Mouse (Mus musculus) liver, postnatal 0 days (tissue): ENCODE measurements around the gene Atf7. TPM values are rescaled to one million over a fixed set of nuclear protein-coding genes. Genes with fewer than 3 reads are reported as not detected.

Experiments
- ATAC-seq: fragments of 200-750 bp; cut with Nextera tagmentation; 2 replicates; pipeline ENCODE4 v1.8.0; 2017; ENCODE audit warnings: mild to moderate bottlenecking, moderate library complexity
- DNase-seq: peaks from one replicate; pipeline ENCODE4 v3.0.0-alpha.2; 2016
- H3K27ac ChIP-seq: fragments of 300-500 bp; sonication (generic); 2 replicates; pipeline ENCODE4 v1.5.1; 2014; ENCODE audit warnings: antibody characterized with exemption, moderate library complexity, mild to moderate bottlenecking, low read depth
- H3K27me3 ChIP-seq: fragments of 300-500 bp; sonication (generic); 2 replicates; pipeline ENCODE4 v1.6.1; 2014; ENCODE audit warnings: low read length, control low read depth, mixed read lengths; ENCODE audit not compliant: insufficient read depth
- H3K36me3 ChIP-seq: fragments of 300-500 bp; sonication (generic); replicated peaks from 2 replicates; pipeline ENCODE4 v1.6.1; 2014; ENCODE audit warnings: mild to moderate bottlenecking, control low read depth, low read length, moderate library complexity, mixed read lengths; ENCODE audit not compliant: insufficient read depth
- H3K4me1 ChIP-seq: fragments of 300-500 bp; sonication (generic); 2 replicates; pipeline ENCODE4 v1.6.1; 2014; ENCODE audit warnings: antibody characterized with exemption, mild to moderate bottlenecking, control low read depth; ENCODE audit not compliant: insufficient read depth
- H3K4me2 ChIP-seq: fragments of 300-500 bp; sonication (generic); 2 replicates; pipeline ENCODE4 v1.6.1; 2014; ENCODE audit warnings: low read depth, mild to moderate bottlenecking, low read length, moderate library complexity, mixed read lengths
- H3K4me3 ChIP-seq: fragments of 300-500 bp; sonication (generic); 2 replicates; pipeline ENCODE4 v1.5.1; 2014; ENCODE audit warnings: low read depth, low read length
- H3K9ac ChIP-seq: fragments of 300-500 bp; sonication (generic); replicated peaks from 2 replicates; pipeline ENCODE4 v1.6.1; 2014; ENCODE audit warnings: mild to moderate bottlenecking, moderate library complexity
- H3K9me3 ChIP-seq: fragments of 300-500 bp; sonication (generic); 2 replicates; pipeline ENCODE4 v1.6.1; 2016; ENCODE audit warnings: mild to moderate bottlenecking, control low read depth, low read length, mixed read lengths
- CTCF ChIP-seq: sonication (generic); IDR thresholded peaks from 2 replicates; pipeline ENCODE4 v1.5.1; 2016; ENCODE audit warnings: antibody characterized with exemption, low read depth
- EP300 ChIP-seq: IDR thresholded peaks from 2 replicates; pipeline ENCODE4 v1.6.1; 2016; ENCODE audit warnings: antibody characterized with exemption, low read depth, mild to moderate bottlenecking
- WGBS: fragments of 180-500 bp; shearing (Covaris S2); extraction: QIAGEN DNeasy Blood & Tissue Kit; methylation state at CpG from one replicate; pipeline ENCODE4 v1.1.7; 2014; ENCODE audit not compliant: insufficient replicate concordance; 5-methylcytosine and 5-hydroxymethylcytosine counted together
- polyA plus RNA-seq: library from polyadenylated mRNA; unstranded; fragments of >200 nt; fragmentation: Nextera tagmentation; extraction: Ambion mirVana; gene quantifications from 2 replicates; pipeline ENCODE4 v1.2.1, GENCODE M21; 2015

Atf7 gene
- polyA plus RNA-seq, 1 experiment from 2014 or later, result 8.1 TPM

- Histone ChIP-seq H3K4me3 (no peak overlapping the region), H3K27me3 (0 out of 2 replicates have a peak, but pooled peaks cover 5% of the 10 kb centered on the region), H3K4me2 (peak overlapping the region; percentile 97; the same call in 1 of the 2 replicates), H3K9me3 (no peaks in the 10 kb centered on the region), H3K36me3 (no peaks in the 10 kb centered on the region), H3K9ac (0 out of 2 replicates have a peak overlapping the region, but pooled peaks have one; percentile 58), H3K27ac (no peak overlapping the region), H3K4me1 (peaks cover 15% of the 10 kb centered on the region)
- ATAC-seq (no peak), DNase-seq (no peak)
- TF ChIP-seq CTCF, result no peak
- no peak for TF ChIP-seq EP300
- 40% methylated on average over 6 of the region's 6 CpGs for whole genome bisulfite sequencing
Observed at GRCm38 (mm10) chr15:102511285-102511833, 113.9 kb downstream of the Atf7 start.

DNA sequence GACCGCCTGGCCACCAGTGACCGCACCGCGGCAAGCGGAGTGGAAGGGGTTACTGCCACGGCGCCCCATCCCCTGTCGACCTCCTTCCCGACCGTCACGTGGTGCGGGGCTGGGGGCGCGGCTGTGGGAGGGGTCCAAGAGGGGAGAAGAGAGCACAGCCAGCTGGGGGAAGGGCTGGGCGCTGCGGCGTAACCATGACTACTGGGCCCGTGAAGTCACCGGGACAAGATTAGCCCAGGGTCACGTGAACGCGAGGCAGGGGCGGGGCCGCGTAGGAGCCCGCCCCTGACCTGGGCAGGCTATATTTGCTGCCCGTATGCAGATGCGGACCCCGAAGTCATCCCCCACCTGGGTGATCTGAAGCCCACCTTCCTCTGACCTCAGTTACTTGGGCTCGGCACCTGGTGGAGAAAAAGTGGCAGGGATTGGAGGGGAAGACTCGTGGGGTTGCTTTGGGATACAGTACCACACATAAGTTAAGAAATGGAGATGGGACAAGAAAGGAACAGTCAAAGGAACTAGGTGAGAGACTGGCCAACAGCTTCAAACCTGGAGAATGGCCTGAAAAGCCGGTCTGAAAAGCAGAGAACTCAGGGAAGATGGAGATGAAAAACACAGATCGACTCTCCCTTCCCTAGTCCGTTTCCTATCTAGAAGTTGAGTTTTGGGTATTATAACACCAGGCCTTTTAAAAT, 114.5 kb downstream of the Atf7 start:
- H3K9me3 ChIP-seq, result no peaks in the 10 kb centered on the region
- DNase-seq (peak; percentile 85), ATAC-seq (peak; percentile 92)
- H3K9ac ChIP-seq, result peak overlapping the region; percentile 58
- TF ChIP-seq EP300 (no peak), CTCF (no peak)
- no peaks in the 10 kb centered on the region for H3K27me3 ChIP-seq
- no peaks in the 10 kb centered on the region for H3K36me3 ChIP-seq
- H3K27ac ChIP-seq, result no peak overlapping the region
- peak overlapping the region; percentile 64 for H3K4me3 ChIP-seq
- H3K4me1 ChIP-seq, result peaks cover 10% of the 10 kb centered on the region
- 5% methylated on average over 32 of the region's 34 CpGs for WGBS
- peak overlapping the region; percentile 97 for H3K4me2 ChIP-seq

GRCm38 (mm10) chr15:102510110-102510509, 115.2 kb downstream of the Atf7 start:
- H3K9ac ChIP-seq, result peak overlapping the region; percentile 58
- H3K4me1 ChIP-seq, result peaks cover 10% of the 10 kb centered on the region
- H3K9me3 ChIP-seq, result no peaks in the 10 kb centered on the region
- H3K36me3 ChIP-seq, result no peaks in the 10 kb centered on the region
- DNase-seq (no peak), ATAC-seq (peak; percentile 33)
- WGBS, result 14% methylated on average over 9 of the region's 9 CpGs
- no peak overlapping the region for H3K27ac ChIP-seq
- H3K4me3 ChIP-seq, result peak overlapping the region; percentile 64
- peak overlapping the region; percentile 97 for H3K4me2 ChIP-seq
- TF ChIP-seq EP300 (no peak), CTCF (no peak)
- H3K27me3 ChIP-seq, result no peaks in the 10 kb centered on the region

GRCm38 (mm10) chr15:102508336-102508735, 116.9 kb downstream of the Atf7 start:
- no peak overlapping the region for H3K27ac ChIP-seq
- H3K9ac ChIP-seq, result no peak overlapping the region
- H3K4me1 ChIP-seq, result peaks cover 10% of the 10 kb centered on the region
- ATAC-seq (no peak), DNase-seq (no peak)
- no peaks in the 10 kb centered on the region for H3K27me3 ChIP-seq
- H3K4me2 ChIP-seq, result no peak overlapping the region
- H3K36me3 ChIP-seq, result peaks cover 13% of the 10 kb centered on the region
- TF ChIP-seq CTCF (no peak), EP300 (no peak)
- H3K9me3 ChIP-seq, result no peaks in the 10 kb centered on the region
- 72% methylated on average over 3 of the region's 3 CpGs for WGBS
- H3K4me3 ChIP-seq, result no peak overlapping the region

- no peak overlapping the region for H3K4me3 ChIP-seq
- no peak overlapping the region for H3K9ac ChIP-seq
- no peak for DNase-seq
- no peaks in the 10 kb centered on the region for H3K27me3 ChIP-seq
- no peak overlapping the region for H3K4me2 ChIP-seq
- H3K36me3 ChIP-seq, result peaks cover 19% of the 10 kb centered on the region
- peaks cover 10% of the 10 kb centered on the region for H3K4me1 ChIP-seq
- H3K9me3 ChIP-seq, result no peaks in the 10 kb centered on the region
- H3K27ac ChIP-seq, result no peak overlapping the region
- TF ChIP-seq EP300 (no peak), CTCF (no peak)
- ATAC-seq, result no peak
Observed at GRCm38 (mm10) chr15:102507561-102507960, 117.7 kb downstream of the Atf7 start.

DNA sequence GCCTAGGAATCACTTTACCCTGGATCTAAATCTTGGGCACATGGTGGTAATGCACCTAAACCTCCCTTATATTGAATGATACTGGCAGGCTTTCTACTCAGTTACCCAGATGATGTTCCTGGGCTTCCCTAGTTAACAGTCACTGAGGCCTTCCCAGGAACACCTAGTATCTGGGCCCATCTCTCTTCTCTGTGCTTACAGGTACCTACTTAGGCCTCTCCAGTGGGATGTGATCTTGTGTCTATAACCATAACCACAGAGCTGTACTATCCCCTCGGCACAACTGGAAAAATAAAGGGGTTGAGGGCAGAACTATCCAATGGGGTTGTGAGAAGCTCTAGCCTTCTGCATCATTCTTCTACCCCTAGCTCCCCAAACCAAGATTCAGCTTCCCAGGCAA, 118.4 kb downstream of the Atf7 start:
- no peaks in the 10 kb centered on the region for H3K27me3 ChIP-seq
- ATAC-seq, result no peak
- no peak overlapping the region for H3K9ac ChIP-seq
- DNase-seq, result no peak
- H3K4me2 ChIP-seq, result no peak overlapping the region
- 79% methylated on average over 1 of the region's 1 CpGs for WGBS
- no peak overlapping the region for H3K27ac ChIP-seq
- H3K9me3 ChIP-seq, result no peaks in the 10 kb centered on the region
- TF ChIP-seq CTCF, result no peak
- TF ChIP-seq EP300, result no peak
- peaks cover 26% of the 10 kb centered on the region for H3K36me3 ChIP-seq
- no peak overlapping the region for H3K4me3 ChIP-seq
- H3K4me1 ChIP-seq, result peaks cover 10% of the 10 kb centered on the region
